Mouse (Mus musculus): ENCODE data around the gene Syne4.
A peak's percentile ranks its signal among the peaks of the same experiment; 100 is the strongest.

The Syne4 gene

GRCm38 (mm10) chr7:30314721-30315155, at the start of gene Syne4:
Gene Syne4, plus strand, starts transcription at chr7:30314807.
- DNase-seq (ENCODE audit: low spot score): peak; percentile 31

GRCm38 (mm10) chr7:30265041-30265440, 49.6 kb upstream of the Syne4 start:
- DNase-seq (ENCODE audit: low spot score): no peak

- DNase-seq (ENCODE audit: low spot score): no peak
Measured at GRCm38 (mm10) chr7:30265531-30265930, 49.1 kb upstream of the Syne4 start.

GRCm38 (mm10) chr7:30265935-30266334, 48.7 kb upstream of the Syne4 start:
- no peak for DNase-seq (ENCODE audit: low spot score)

GRCm38 (mm10) chr7:30266780-30267179, 47.8 kb upstream of the Syne4 start:
- DNase-seq (ENCODE audit: low spot score): no peak

- DNase-seq (ENCODE audit: low spot score): no peak
Measured at GRCm38 (mm10) chr7:30269641-30270040, 45.0 kb upstream of the Syne4 start.

- DNase-seq (ENCODE audit: low spot score): no peak
Measured at GRCm38 (mm10) chr7:30274383-30274782, 40.2 kb upstream of the Syne4 start.

GRCm38 (mm10) chr7:30278911-30279310, 35.7 kb upstream of the Syne4 start:
- no peak for DNase-seq (ENCODE audit: low spot score)

- DNase-seq (ENCODE audit: low spot score): no peak
Measured at GRCm38 (mm10) chr7:30279536-30279935, 35.1 kb upstream of the Syne4 start.

GRCm38 (mm10) chr7:30279951-30280669, 34.5 kb upstream of the Syne4 start, which contains the start of the genes Thap8 and Wdr62:
Gene Thap8, plus strand, starts transcription at chr7:30280094.
Gene Wdr62, minus strand, starts transcription at chr7:30280419.
- peak; percentile 96 for DNase-seq (ENCODE audit: low spot score)

GRCm38 (mm10) chr7:30280670-30281138, 33.9 kb upstream of the Syne4 start:
- DNase-seq (ENCODE audit: low spot score): peak; percentile 90

GRCm38 (mm10) chr7:30281522-30281921, 33.1 kb upstream of the Syne4 start:
- DNase-seq (ENCODE audit: low spot score): no peak

- DNase-seq (ENCODE audit: low spot score): no peak
Measured at GRCm38 (mm10) chr7:30282740-30283139, 31.9 kb upstream of the Syne4 start.

GRCm38 (mm10) chr7:30286701-30287410, 27.8 kb upstream of the Syne4 start:
- DNase-seq (ENCODE audit: low spot score): no peak

GRCm38 (mm10) chr7:30288046-30288445, 26.6 kb upstream of the Syne4 start:
- DNase-seq (ENCODE audit: low spot score): no peak

- no peak for DNase-seq (ENCODE audit: low spot score)
Measured at GRCm38 (mm10) chr7:30289071-30289713, 25.4 kb upstream of the Syne4 start.

GRCm38 (mm10) chr7:30289714-30290399, 24.8 kb upstream of the Syne4 start:
- DNase-seq (ENCODE audit: low spot score): peak; percentile 47

- peak; percentile 88 for DNase-seq (ENCODE audit: low spot score)
Measured at GRCm38 (mm10) chr7:30291215-30292131, 23.1 kb upstream of the Syne4 start, which contains the start of gene Clip3. Gene Clip3, plus strand, starts transcription at chr7:30291728.

- no peak for DNase-seq (ENCODE audit: low spot score)
Measured at GRCm38 (mm10) chr7:30293795-30294194, 20.8 kb upstream of the Syne4 start.

- DNase-seq (ENCODE audit: low spot score): no peak
Measured at GRCm38 (mm10) chr7:30294296-30294695, 20.3 kb upstream of the Syne4 start.

- no peak for DNase-seq (ENCODE audit: low spot score)
Measured at GRCm38 (mm10) chr7:30295103-30295502, 19.5 kb upstream of the Syne4 start.

All from retina, embryonic 14.5 days (tissue).